Mouse (Mus musculus): ENCODE data around the gene Gcm1. TPM values are rescaled to one million over a fixed set of nuclear protein-coding genes. Genes with fewer than 3 reads are reported as not detected.

Gcm1 gene
- not detected for polyA plus RNA-seq (2015; fragmentation: Illumina TruSeq; extraction: RNeasy Lipid Tissue Mini Kit (QIAGEN cat#74804); ENCODE audit: insufficient read depth, low read depth, low replicate concordance)

GRCm38 (mm10) chr9:78051677-78052076, at the start of gene Gcm1:
TSS of gene Gcm1 (plus strand) at chr9:78051924.

GRCm38 (mm10) chr9:78108796-78109239, 57.1 kb downstream of the Gcm1 start, which contains the start of the genes Fbxo9 and Ick:
TSS of gene Fbxo9 (minus strand) at chr9:78109065.
TSS of gene Ick (plus strand) at chr9:78109192.

Other genes starting within 250 kb of the Gcm1 start
- 23.5 TPM for gene Elovl5, start 134.6 kb upstream of the Gcm1 start, polyA plus RNA-seq (2015; fragmentation: Illumina TruSeq; extraction: RNeasy Lipid Tissue Mini Kit (QIAGEN cat#74804); ENCODE audit: insufficient read depth, low read depth, low replicate concordance)
- 32.2 TPM for gene Fbxo9, start 57.1 kb downstream of the Gcm1 start, polyA plus RNA-seq (2015; fragmentation: Illumina TruSeq; extraction: RNeasy Lipid Tissue Mini Kit (QIAGEN cat#74804); ENCODE audit: insufficient read depth, low read depth, low replicate concordance)
- gene Ick, start 57.3 kb downstream of the Gcm1 start, polyA plus RNA-seq (2015; fragmentation: Illumina TruSeq; extraction: RNeasy Lipid Tissue Mini Kit (QIAGEN cat#74804); ENCODE audit: insufficient read depth, low read depth, low replicate concordance): 4.0 TPM
- gene Gsta4, start 130.8 kb downstream of the Gcm1 start, polyA plus RNA-seq (2015; fragmentation: Illumina TruSeq; extraction: RNeasy Lipid Tissue Mini Kit (QIAGEN cat#74804); ENCODE audit: insufficient read depth, low read depth, low replicate concordance): 5.2 TPM
- gene Gsta1, start 178.7 kb downstream of the Gcm1 start, polyA plus RNA-seq (2015; fragmentation: Illumina TruSeq; extraction: RNeasy Lipid Tissue Mini Kit (QIAGEN cat#74804); ENCODE audit: insufficient read depth, low read depth, low replicate concordance): not detected
- not detected for gene Gm3776, start 205.2 kb downstream of the Gcm1 start, polyA plus RNA-seq (2015; fragmentation: Illumina TruSeq; extraction: RNeasy Lipid Tissue Mini Kit (QIAGEN cat#74804); ENCODE audit: insufficient read depth, low read depth, low replicate concordance)
- not detected for gene Gm10639, start 238.0 kb downstream of the Gcm1 start, polyA plus RNA-seq (2015; fragmentation: Illumina TruSeq; extraction: RNeasy Lipid Tissue Mini Kit (QIAGEN cat#74804); ENCODE audit: insufficient read depth, low read depth, low replicate concordance)